Mouse (Mus musculus) cerebellum, adult 2 months (tissue): ENCODE results near the gene Kcnd3.

Experiments used
- CTCF ChIP-seq: fragments of 200-500 bp; IDR thresholded peaks from 2 replicates; pipeline ENCODE4 v1.5.1; 2011; ENCODE audit warnings: low read depth, mild to moderate bottlenecking, control low read depth, low read length, moderate library complexity, borderline replicate concordance; ENCODE audit not compliant: insufficient read depth
- POLR2A ChIP-seq: fragments of 200-500 bp; IDR thresholded peaks from 2 replicates; pipeline ENCODE4 v1.6.1; 2011; ENCODE audit warnings: low read length, control low read depth, borderline replicate concordance; ENCODE audit not compliant: insufficient read depth

DNA sequence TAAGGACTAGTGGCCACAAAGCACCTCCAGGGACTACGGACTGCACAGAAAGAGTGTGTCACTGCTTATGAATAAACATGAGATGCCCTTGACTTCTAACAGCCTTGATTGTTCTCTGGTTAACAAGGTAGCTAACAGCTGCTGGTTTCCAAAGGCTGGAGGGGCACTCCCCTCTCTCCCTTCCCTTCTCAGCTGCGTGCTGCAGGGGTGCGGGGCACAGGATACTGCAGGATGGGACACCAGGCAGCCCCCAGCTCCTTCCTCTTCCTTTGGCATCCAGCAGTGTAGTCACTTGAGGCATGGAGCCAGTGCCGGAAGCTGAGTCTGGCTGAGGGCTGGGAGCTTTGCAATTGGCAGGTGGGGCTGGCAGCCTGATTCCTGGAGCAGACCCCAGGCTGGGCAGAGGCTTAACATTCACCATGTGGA lies 133.6 kb downstream of the Kcnd3 start:
- no peak for TF ChIP-seq CTCF
- no peak for TF ChIP-seq POLR2A
